Mouse (Mus musculus) G1E (cell line): ENCODE data around the gene Pdgfc.

Experiments used
- CTCF ChIP-seq: IDR thresholded peaks from 2 replicates; pipeline ENCODE4 v1.5.1; 2012; ENCODE audit warnings: low read depth, low read length, inconsistent platforms, mixed read lengths
- GATA1 ChIP-seq: IDR thresholded peaks from 2 replicates; pipeline ENCODE4 v1.6.1; 2012; ENCODE audit warnings: borderline replicate concordance, low read length, inconsistent platforms, mixed read lengths
- POLR2AphosphoS5 ChIP-seq: IDR thresholded peaks from 2 replicates; pipeline ENCODE4 v1.6.1; 2012; ENCODE audit warnings: low read depth, low read length, inconsistent platforms; ENCODE audit not compliant: insufficient replicate concordance

DNA sequence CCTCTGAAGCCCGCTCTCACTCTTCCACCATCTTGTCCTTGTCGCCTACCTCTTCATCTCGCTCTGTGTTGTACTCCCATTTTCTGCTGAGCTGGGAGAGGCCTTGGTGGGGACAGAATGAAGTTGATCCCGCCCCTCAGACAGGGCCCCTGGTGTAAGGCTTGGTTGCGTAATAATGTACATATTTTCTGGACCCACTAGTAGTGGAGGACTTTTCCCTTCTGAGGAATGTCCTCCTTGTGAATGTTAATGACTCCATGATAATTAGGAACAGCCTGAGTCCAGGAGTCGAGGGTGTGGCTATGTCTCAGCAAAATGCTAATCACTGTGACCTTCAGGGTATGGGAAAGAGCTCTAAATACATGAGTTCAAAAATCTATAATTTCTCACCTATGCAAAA lies 14.4 kb upstream of the Pdgfc start:
- TF ChIP-seq CTCF (no peak), GATA1 (no peak), POLR2AphosphoS5 (no peak)
